Mouse (Mus musculus) embryonic fibroblast, embryonic 13.5 days (primary cell): ENCODE results near the gene Ptpn21.

Source experiments
- CTCF ChIP-seq: IDR thresholded peaks from 2 replicates; pipeline ENCODE4 v1.5.1; 2011; ENCODE audit warnings: mild to moderate bottlenecking, control low read depth, low read length, moderate library complexity, borderline replicate concordance; ENCODE audit not compliant: insufficient read depth
- POLR2A ChIP-seq: IDR thresholded peaks from 2 replicates; pipeline ENCODE4 v1.6.1; 2011; ENCODE audit warnings: low read depth, mild to moderate bottlenecking, control low read depth, low read length, moderate library complexity

DNA sequence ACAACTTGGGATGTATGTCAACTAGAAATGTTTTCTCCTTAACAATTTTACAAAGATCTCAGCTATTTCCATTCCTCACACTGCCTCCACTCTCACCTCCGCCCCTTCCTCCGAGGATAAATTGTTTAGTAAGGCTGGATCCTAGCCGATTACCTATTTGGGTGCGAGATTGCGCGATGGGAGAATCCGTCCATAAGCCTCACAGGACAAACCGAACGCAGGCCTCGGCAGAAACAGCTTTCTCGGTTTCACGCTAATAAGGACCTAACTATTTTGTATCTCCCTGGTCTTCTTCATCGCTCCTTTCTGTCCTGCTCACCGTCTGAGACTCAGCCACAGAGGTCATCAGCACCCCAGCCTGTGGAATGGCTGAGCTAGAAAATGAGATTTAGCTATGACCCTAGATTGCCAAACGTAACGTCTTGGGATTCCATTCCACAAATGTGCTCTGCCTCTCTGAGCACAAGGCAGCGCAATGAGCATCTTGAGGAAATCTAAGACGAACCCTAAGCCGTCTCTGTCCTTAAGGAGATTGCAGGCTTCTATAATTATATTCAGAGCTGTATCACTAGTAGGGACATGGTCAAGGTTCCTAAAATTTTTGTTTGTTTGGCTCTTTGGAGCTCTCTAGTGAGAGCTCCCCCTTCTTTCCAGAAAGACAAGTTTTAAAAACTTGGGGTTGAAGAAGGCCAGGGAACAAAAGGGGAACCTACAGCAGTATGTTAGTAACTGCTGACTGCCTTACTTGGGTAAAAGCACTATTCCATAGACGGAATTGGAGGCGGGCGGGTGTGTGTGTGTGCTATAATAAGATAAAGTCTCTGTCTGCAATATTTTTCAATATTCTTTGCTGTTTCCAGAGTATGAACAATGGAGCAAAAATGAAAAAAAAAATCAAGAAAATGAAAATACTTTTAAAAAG lies 2.1 kb downstream of the Ptpn21 start:
- TF ChIP-seq POLR2A, result no peak
- TF ChIP-seq CTCF, result no peak
